Mouse (Mus musculus): Measurements from ENCODE around the gene Syne1. TPM values are rescaled to one million over a fixed set of nuclear protein-coding genes. Genes with fewer than 3 reads are reported as not detected.

The Syne1 gene
- polyA plus RNA-seq, 1 experiment from 2014 or later = 6.2 TPM

DNA sequence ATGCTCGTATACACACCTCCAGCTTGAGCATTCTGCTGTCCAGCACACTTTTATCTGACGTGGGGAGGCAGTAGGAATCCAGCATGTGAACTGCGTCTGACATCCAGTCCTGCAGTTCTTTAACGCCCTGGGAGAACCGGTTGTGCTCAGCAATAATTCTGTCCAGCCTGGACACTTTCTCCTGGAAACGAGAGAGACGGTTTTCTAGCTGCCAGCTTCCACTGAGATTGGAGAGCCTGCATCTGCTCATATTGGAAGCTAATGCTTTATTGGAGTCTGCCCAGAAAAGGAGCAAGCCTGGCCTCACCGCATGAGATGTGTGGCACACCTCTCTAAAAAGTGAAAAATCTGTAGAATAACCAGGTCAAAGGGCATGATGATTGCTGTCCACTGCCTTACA, 288.6 kb downstream of the Syne1 start:
- H3K27ac ChIP-seq (ENCODE audit: low read length) = no peak overlapping the region
- WGBS = 56% methylated on average over 8 of the region's 8 CpGs
- peaks cover 7% of the 10 kb centered on the region; the same call in 1 of the 2 replicates for H3K36me3 ChIP-seq (ENCODE audit: insufficient read depth, low read length)

GRCm38 (mm10) chr10:5256686-5257085, 294.6 kb downstream of the Syne1 start:
- H3K4me1 ChIP-seq (ENCODE audit: insufficient read depth, low read depth, low read length) = no peaks in the 10 kb centered on the region
- H3K4me2 ChIP-seq (replicated peaks; ENCODE audit: low read depth, low read length) = no peak overlapping the region
- no peaks in the 10 kb centered on the region for H3K27me3 ChIP-seq (replicated peaks; ENCODE audit: insufficient read depth, low read length)
- DNase-seq (ENCODE audit: low spot score) (no peak), ATAC-seq (no peak)
- TF ChIP-seq EP300 (IDR thresholded peaks at IDR 0.05) (no peak), CTCF (IDR thresholded peaks at IDR 0.05) (no peak)
- no peaks in the 10 kb centered on the region for H3K9me3 ChIP-seq (ENCODE audit: low read length)
- peaks cover 12% of the 10 kb centered on the region for H3K36me3 ChIP-seq (ENCODE audit: insufficient read depth, low read length)
- H3K27ac ChIP-seq (ENCODE audit: low read length) = no peak overlapping the region
- H3K4me3 ChIP-seq (ENCODE audit: low read depth, low read length) = no peak overlapping the region
- H3K9ac ChIP-seq (replicated peaks; ENCODE audit: low read depth) = no peak overlapping the region

More for the DNA sequence above, 288.6 kb downstream of the Syne1 start:
- TF ChIP-seq EP300 (IDR thresholded peaks at IDR 0.05) (no peak), CTCF (IDR thresholded peaks at IDR 0.05) (no peak)
- H3K27me3 ChIP-seq (replicated peaks; ENCODE audit: insufficient read depth, low read length) = no peaks in the 10 kb centered on the region
- no peaks in the 10 kb centered on the region for H3K4me1 ChIP-seq (ENCODE audit: insufficient read depth, low read depth, low read length)
- no peak overlapping the region for H3K4me2 ChIP-seq (replicated peaks; ENCODE audit: low read depth, low read length)
- no peak overlapping the region for H3K9ac ChIP-seq (replicated peaks; ENCODE audit: low read depth)
- no peak for DNase-seq (ENCODE audit: low spot score)
- no peak overlapping the region for H3K4me3 ChIP-seq (ENCODE audit: low read depth, low read length)
- ATAC-seq = no peak
- H3K9me3 ChIP-seq (ENCODE audit: low read length) = no peaks in the 10 kb centered on the region

DNA sequence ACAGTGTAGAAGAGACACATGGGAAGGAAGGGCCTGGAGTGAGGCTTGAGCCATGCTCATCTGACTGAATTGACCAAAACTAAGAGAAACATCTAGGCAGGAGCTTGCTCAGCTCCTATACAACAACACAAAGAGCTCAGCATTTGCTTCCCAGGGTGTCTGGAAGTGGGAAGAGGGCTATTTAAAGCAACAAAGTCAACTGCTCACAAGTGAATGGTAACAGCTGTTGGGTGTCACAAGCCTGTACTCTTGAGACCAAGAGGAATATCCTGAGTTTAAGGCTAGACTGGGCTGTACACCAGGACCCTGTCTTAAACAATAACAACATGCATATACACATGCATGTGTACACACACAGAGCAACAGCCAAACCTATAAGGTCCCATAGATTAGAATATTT, 297.5 kb downstream of the Syne1 start:
- ATAC-seq = peak; percentile 37; the same call in 1 of the 2 replicates
- peaks cover 8% of the 10 kb centered on the region for H3K36me3 ChIP-seq (ENCODE audit: insufficient read depth, low read length)
- no peak overlapping the region for H3K4me3 ChIP-seq (ENCODE audit: low read depth, low read length)
- H3K27me3 ChIP-seq (replicated peaks; ENCODE audit: insufficient read depth, low read length) = no peaks in the 10 kb centered on the region
- H3K9me3 ChIP-seq (ENCODE audit: low read length) = no peaks in the 10 kb centered on the region
- no peak overlapping the region for H3K4me2 ChIP-seq (replicated peaks; ENCODE audit: low read depth, low read length)
- no peak for TF ChIP-seq CTCF (IDR thresholded peaks at IDR 0.05)
- no peak for TF ChIP-seq EP300 (IDR thresholded peaks at IDR 0.05)
- H3K27ac ChIP-seq (ENCODE audit: low read length) = no peak overlapping the region
- H3K9ac ChIP-seq (replicated peaks; ENCODE audit: low read depth) = no peak overlapping the region
- no peaks in the 10 kb centered on the region for H3K4me1 ChIP-seq (ENCODE audit: insufficient read depth, low read depth, low read length)
- peak; percentile 38 for DNase-seq (ENCODE audit: low spot score)

GRCm38 (mm10) chr10:5250702-5251101, 300.6 kb downstream of the Syne1 start:
- Histone ChIP-seq H3K4me3 (ENCODE audit: low read depth, low read length) (no peak overlapping the region), H3K27me3 (replicated peaks; ENCODE audit: insufficient read depth, low read length) (no peaks in the 10 kb centered on the region), H3K9ac (replicated peaks; ENCODE audit: low read depth) (no peak overlapping the region), H3K4me1 (ENCODE audit: insufficient read depth, low read depth, low read length) (no peaks in the 10 kb centered on the region), H3K36me3 (ENCODE audit: insufficient read depth, low read length) (peaks cover 5% of the 10 kb centered on the region), H3K4me2 (replicated peaks; ENCODE audit: low read depth, low read length) (no peak overlapping the region), H3K27ac (ENCODE audit: low read length) (no peak overlapping the region), H3K9me3 (ENCODE audit: low read length) (no peaks in the 10 kb centered on the region)
- ATAC-seq = peak; percentile 72
- DNase-seq (ENCODE audit: low spot score) = peak; percentile 32
- TF ChIP-seq EP300 (IDR thresholded peaks at IDR 0.05) (no peak), CTCF (IDR thresholded peaks at IDR 0.05) (no peak)
- 29% methylated on average over 10 of the region's 10 CpGs for WGBS

DNA sequence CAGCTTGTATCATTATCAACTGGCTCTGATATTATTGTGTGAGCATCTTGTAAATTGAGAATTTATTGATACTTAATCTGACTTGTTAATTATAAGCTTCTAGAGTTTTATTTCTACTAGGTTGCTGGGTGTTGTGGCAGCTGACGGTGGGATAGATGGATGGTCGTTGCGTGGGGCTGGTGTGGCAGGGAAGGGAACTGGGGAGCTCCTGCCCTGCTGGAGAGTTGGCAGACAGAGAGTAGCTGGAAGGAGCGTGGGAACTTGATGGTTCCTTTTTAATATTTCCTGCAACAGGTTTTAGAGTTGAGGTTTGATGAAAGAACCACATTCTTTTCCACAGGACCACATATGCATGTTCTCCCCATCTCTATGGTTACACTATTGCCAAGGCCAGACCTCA, 311.6 kb downstream of the Syne1 start:
- H3K9me3 ChIP-seq (ENCODE audit: low read length) = no peaks in the 10 kb centered on the region
- no peak overlapping the region for H3K4me2 ChIP-seq (replicated peaks; ENCODE audit: low read depth, low read length)
- DNase-seq (ENCODE audit: low spot score) (no peak), ATAC-seq (no peak)
- H3K4me1 ChIP-seq (ENCODE audit: insufficient read depth, low read depth, low read length) = no peaks in the 10 kb centered on the region
- no peaks in the 10 kb centered on the region for H3K36me3 ChIP-seq (ENCODE audit: insufficient read depth, low read length)
- TF ChIP-seq CTCF (IDR thresholded peaks at IDR 0.05) (no peak), EP300 (IDR thresholded peaks at IDR 0.05) (no peak)
- 82% methylated on average over 4 of the region's 4 CpGs for WGBS
- H3K4me3 ChIP-seq (ENCODE audit: low read depth, low read length) = no peak overlapping the region
- H3K27me3 ChIP-seq (replicated peaks; ENCODE audit: insufficient read depth, low read length) = no peaks in the 10 kb centered on the region
- H3K9ac ChIP-seq (replicated peaks; ENCODE audit: low read depth) = no peak overlapping the region
- no peak overlapping the region for H3K27ac ChIP-seq (ENCODE audit: low read length)

GRCm38 (mm10) chr10:5236926-5237325, 314.4 kb downstream of the Syne1 start:
- TF ChIP-seq CTCF (IDR thresholded peaks at IDR 0.05) (no peak), EP300 (IDR thresholded peaks at IDR 0.05) (no peak)
- 58% methylated on average over 4 of the region's 4 CpGs for WGBS

DNA sequence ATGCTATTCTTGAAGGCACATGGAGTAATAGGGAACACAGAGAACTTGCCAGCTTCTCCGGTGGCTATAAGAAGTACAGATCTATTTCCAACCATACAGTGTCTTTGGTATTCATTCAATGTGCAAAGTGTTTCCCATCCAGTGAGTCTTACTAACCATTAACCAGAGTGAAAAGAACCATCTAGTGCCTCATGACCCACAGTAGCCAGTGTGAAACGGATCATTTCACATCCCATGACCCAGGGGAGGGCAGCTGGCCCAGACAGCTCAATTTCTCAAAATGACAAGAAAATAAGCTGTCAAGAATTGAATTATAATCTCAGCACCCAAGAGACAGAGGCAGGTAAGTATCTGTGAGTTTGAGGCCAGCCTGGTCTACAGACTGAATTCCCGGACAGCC, 315.1 kb downstream of the Syne1 start:
- ATAC-seq (no peak), DNase-seq (ENCODE audit: low spot score) (no peak)
- Histone ChIP-seq H3K9me3 (ENCODE audit: low read length) (no peaks in the 10 kb centered on the region), H3K4me2 (replicated peaks; ENCODE audit: low read depth, low read length) (no peak overlapping the region), H3K4me3 (ENCODE audit: low read depth, low read length) (no peak overlapping the region), H3K27me3 (replicated peaks; ENCODE audit: insufficient read depth, low read length) (no peaks in the 10 kb centered on the region), H3K4me1 (ENCODE audit: insufficient read depth, low read depth, low read length) (no peaks in the 10 kb centered on the region), H3K27ac (ENCODE audit: low read length) (no peak overlapping the region), H3K36me3 (ENCODE audit: insufficient read depth, low read length) (no peaks in the 10 kb centered on the region), H3K9ac (replicated peaks; ENCODE audit: low read depth) (no peak overlapping the region)
- no peak for TF ChIP-seq CTCF (IDR thresholded peaks at IDR 0.05)
- no peak for TF ChIP-seq EP300 (IDR thresholded peaks at IDR 0.05)
- 81% methylated on average over 3 of the region's 3 CpGs for WGBS

More at GRCm38 (mm10) chr10:5236926-5237325, 314.4 kb downstream of the Syne1 start:
- Histone ChIP-seq H3K9ac (replicated peaks; ENCODE audit: low read depth) (no peak overlapping the region), H3K4me2 (replicated peaks; ENCODE audit: low read depth, low read length) (no peak overlapping the region), H3K9me3 (ENCODE audit: low read length) (no peaks in the 10 kb centered on the region), H3K4me1 (ENCODE audit: insufficient read depth, low read depth, low read length) (no peaks in the 10 kb centered on the region), H3K27me3 (replicated peaks; ENCODE audit: insufficient read depth, low read length) (no peaks in the 10 kb centered on the region), H3K4me3 (ENCODE audit: low read depth, low read length) (no peak overlapping the region), H3K27ac (ENCODE audit: low read length) (no peak overlapping the region), H3K36me3 (ENCODE audit: insufficient read depth, low read length) (no peaks in the 10 kb centered on the region)
- DNase-seq (ENCODE audit: low spot score) (no peak), ATAC-seq (no peak)
